Mouse (Mus musculus): ENCODE measurements around the gene 1700016K19Rik.

DNA sequence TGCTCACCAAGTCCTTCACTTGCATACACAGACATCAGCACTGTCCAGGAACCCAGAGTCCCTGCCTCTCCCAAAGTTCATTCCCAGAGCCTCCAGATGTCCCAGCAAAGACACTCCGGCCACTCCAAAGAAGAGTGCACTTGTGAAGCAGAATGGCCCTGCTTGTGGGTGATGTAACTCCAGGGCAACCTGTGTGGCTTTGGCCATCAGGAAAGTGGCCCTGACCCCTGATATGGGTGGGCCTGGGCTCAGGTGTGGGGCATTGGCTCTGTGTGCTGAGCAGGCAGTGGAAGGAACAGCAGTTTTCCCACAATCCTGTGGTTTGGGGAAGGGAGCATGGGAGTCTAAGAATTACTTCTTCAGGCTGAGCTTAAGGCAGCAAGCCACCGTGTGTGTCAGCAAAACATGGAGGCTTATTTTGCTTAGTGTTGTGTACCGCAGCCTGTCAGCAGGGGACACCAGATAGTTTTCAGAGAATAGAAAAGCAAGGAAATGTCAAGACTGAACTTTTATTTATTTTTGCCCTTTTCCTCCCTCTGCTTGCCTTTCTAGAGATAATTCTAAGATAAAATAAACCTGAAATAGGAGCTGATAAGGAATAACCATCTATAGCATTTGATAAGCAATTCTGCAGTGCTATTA, 1.6 kb downstream of the 1700016K19Rik start:
- TF ChIP-seq USF1 (IDR thresholded peaks at IDR 0.05; ENCODE audit: low read depth) (no peak), MYOD1 (IDR thresholded peaks at IDR 0.05; ENCODE audit: control insufficient read depth, insufficient read length, low read depth) (no peak), CTCF (IDR thresholded peaks at IDR 0.05; ENCODE audit: control insufficient read depth, insufficient read depth, insufficient read length) (no peak)

All from C2C12 (cell line).